Comparison of ENCODE assay signal across 8 mouse cellular contexts in the genomic region with DNA sequence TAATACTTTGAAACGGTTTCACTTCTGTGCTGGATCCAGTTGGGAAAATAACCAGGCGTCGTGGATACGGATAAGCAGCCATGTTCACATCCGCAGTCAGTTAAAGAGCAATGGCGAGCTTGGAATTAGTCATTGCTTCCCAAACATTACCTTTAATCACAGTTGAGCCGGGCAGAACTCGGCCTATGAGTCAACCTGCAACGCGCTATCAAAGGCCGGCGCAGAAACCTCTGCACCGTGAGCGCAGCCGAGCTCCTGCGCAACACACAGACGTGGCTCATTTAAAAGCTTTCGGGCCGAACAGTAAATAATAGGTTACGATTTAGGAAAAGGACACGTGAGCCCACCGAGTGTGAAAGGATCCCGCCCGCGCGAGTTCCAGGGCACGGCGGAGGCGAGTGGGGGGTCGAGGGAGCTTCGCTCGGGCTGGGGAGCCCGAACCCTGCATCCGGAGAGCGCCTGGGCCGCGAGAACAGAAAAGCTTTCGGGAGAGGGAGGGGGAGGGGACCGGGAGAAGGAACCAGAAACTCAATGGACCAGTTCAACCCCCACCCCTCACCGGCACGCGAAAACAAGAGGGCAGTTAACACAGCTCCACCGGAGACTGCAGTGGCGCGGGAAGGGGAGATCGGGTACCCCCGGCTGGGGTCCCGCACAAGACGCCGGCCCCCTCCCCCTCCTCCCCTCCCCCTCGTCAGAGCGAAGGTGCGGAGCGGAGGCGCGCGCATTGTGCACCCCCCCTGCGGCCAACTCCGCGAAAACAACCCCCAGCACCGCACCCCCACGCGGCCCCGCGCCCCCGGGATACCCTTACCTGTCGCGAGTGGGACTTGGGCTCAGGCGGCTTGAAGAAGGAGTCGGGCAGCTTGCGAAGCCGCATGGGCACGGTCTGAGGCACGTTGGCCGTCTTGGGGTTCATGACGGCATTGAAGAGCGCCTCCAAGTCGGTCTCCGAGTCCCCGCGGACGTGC. TPM values are rescaled to one million over a fixed set of nuclear protein-coding genes. Genes with fewer than 3 reads are reported as not detected.
DNase-seq lines count a peak whose midpoint lies in the region; ATAC-seq and TF ChIP-seq lines count a peak whose summit lies in the region.

No protein-coding gene starts in this region.

- no peaks in the 10 kb centered on the region for H3K9me3 ChIP-seq in ES-E14 (ENCODE audit: control insufficient read depth, insufficient read depth, low read depth, low read length)
- no peaks in the 10 kb centered on the region for H3K9me3 ChIP-seq in forebrain, embryonic 15.5 days
- H3K9me3 ChIP-seq in lung, embryonic 14.5 days (ENCODE audit: low read depth, low read length), result no peaks in the 10 kb centered on the region

- ATAC-seq in forebrain, embryonic 15.5 days (replicated peaks), result peak; percentile 69
- peak; percentile 60 for ATAC-seq in lung, embryonic 14.5 days (ENCODE audit: insufficient read depth)

- TF ChIP-seq CTCF in lung, embryonic 14.5 days (IDR thresholded peaks at IDR 0.05; ENCODE audit: low read depth), result no peak

- no peaks in the 10 kb centered on the region for H3K27me3 ChIP-seq in forebrain, embryonic 15.5 days
- no peaks in the 10 kb centered on the region for H3K27me3 ChIP-seq in lung, embryonic 14.5 days (ENCODE audit: insufficient read depth, low read length)

- peaks cover 3 to 5% of the 10 kb centered on the region in 2 experiments; a peak in 2 of 4 replicates for H3K4me1 ChIP-seq in ES-E14 (ENCODE audit: control insufficient read depth in 2 of 2, insufficient read depth in 2 of 2, low read length in 2 of 2, poor library complexity in 1 of 2)
- H3K4me1 ChIP-seq in forebrain, embryonic 15.5 days, result peaks cover 35% of the 10 kb centered on the region
- H3K4me1 ChIP-seq in lung, embryonic 14.5 days (ENCODE audit: insufficient read depth), result 0 out of 2 replicates have a peak, but pooled peaks cover 4% of the 10 kb centered on the region

- DNase-seq in ES-E14 (ENCODE audit: low read depth, low spot score), result no peak
- peak; percentile 19 for DNase-seq in cerebellum, adult 11 months
- peak; percentile 61 to 67 for DNase-seq in heart, postnatal 14 days
- DNase-seq in large intestine, adult 2 months (ENCODE audit: low read depth, low spot score), result peak; percentile 52
- peak; percentile 72 for DNase-seq in lung, embryonic 14.5 days
- DNase-seq in ovary, postnatal 36 days (ENCODE audit: low spot score), result peak; percentile 73
- peak; percentile 87 for DNase-seq in yolk sac, embryonic 10.5 days (ENCODE audit: low spot score)

- H3K9ac ChIP-seq in ES-E14 (ENCODE audit: insufficient read depth, low read depth, low read length, poor library complexity, severe bottlenecking), result peak overlapping the region; percentile 98
- H3K9ac ChIP-seq in forebrain, embryonic 15.5 days (replicated peaks), result peak overlapping the region; percentile 62
- peak overlapping the region; percentile 99 for H3K9ac ChIP-seq in lung, embryonic 14.5 days

- intact Hi-C loops in heart, postnatal 14 days (cut with DNase I), result loop anchor here (5.0 to 10.0 kb wide), 4 partner anchors 41 to 239 kb away; partner anchors contain the start of genes Birc2, Cep126 and Tmem123

- in situ Hi-C loops in ES-E14 (cut with MboI; ENCODE audit: low sequenced_read_pairs in 2 of 2, unreplicated experiment in 2 of 2), result no loop called here

- peak overlapping the region; percentile 76 for H3K4me2 ChIP-seq in forebrain, embryonic 15.5 days (replicated peaks)
- H3K4me2 ChIP-seq in lung, embryonic 14.5 days, result peak overlapping the region; percentile 77

- H3K27ac ChIP-seq in ES-E14 (ENCODE audit: insufficient read depth, low read depth, low read length, poor library complexity, severe bottlenecking), result peak overlapping the region; percentile 98
- peak overlapping the region; percentile 86 for H3K27ac ChIP-seq in forebrain, embryonic 15.5 days (replicated peaks)
- H3K27ac ChIP-seq in lung, embryonic 14.5 days (ENCODE audit: low read depth), result peak overlapping the region; percentile 99

- H3K4me3 ChIP-seq in ES-E14 (ENCODE audit: insufficient read depth in 1 of 2, low read depth in 1 of 2, low read length in 2 of 2, poor library complexity in 1 of 2, severe bottlenecking in 1 of 2), result peak overlapping the region; percentile 62 to 99
- H3K4me3 ChIP-seq in forebrain, embryonic 15.5 days, result peak overlapping the region; percentile 84
- H3K4me3 ChIP-seq in lung, embryonic 14.5 days (ENCODE audit: low read depth, low read length), result peak overlapping the region; percentile 92

- H3K36me3 ChIP-seq in ES-E14 (ENCODE audit: control insufficient read depth, insufficient read depth, low read length, poor library complexity, severe bottlenecking), result peaks cover 10% of the 10 kb centered on the region
- no peaks in the 10 kb centered on the region for H3K36me3 ChIP-seq in forebrain, embryonic 15.5 days
- H3K36me3 ChIP-seq in lung, embryonic 14.5 days (ENCODE audit: insufficient read depth), result peaks cover 25% of the 10 kb centered on the region

- under 1% methylated on average over 70 of the region's 82 CpGs for WGBS in forebrain, embryonic 15.5 days
- WGBS in large intestine, adult 2 months, result under 1% methylated on average over 78 of the region's 82 CpGs
- under 1% methylated on average over 76 of the region's 82 CpGs for WGBS in lung, embryonic 14.5 days

TF ChIP-seq in ES-E14, 5 proteins besides CTCF, POLR2A, EP300 and RAD21:
- TF ChIP-seq CHD2 (IDR thresholded peaks at IDR 0.05; ENCODE audit: low read depth, low read length) (no peak), HCFC1 (IDR thresholded peaks at IDR 0.05; ENCODE audit: borderline replicate concordance, insufficient read depth, low read length) (no peak; the same call in 1 of the 2 replicates)

RNA-seq across cellular contexts. Expression of gene Yap1, which starts 0.8 kb away (rescaled TPM):
- 50.4 and 58.5 TPM in 2 replicates for total RNA-seq in ES-E14 (2012; rRNA removed)
- 8.9 and 9.0 TPM in 2 replicates for polyA plus RNA-seq in forebrain, embryonic 15.5 days (2015; fragmentation: Nextera tagmentation; extraction: Ambion mirVana)
- 10 to 100 TPM; 60.9 to 63.1 TPM for total RNA-seq in heart, postnatal 14 days (2021)
- polyA plus RNA-seq in large intestine, adult 2 months (2012; rRNA removed), result 17.9 and 24.3 TPM in 2 replicates
- 37.7 and 42.0 TPM in 2 replicates for polyA plus RNA-seq in lung, embryonic 14.5 days (2014; fragmentation: Nextera tagmentation; extraction: Ambion mirVana)

RNA-seq across cellular contexts. Expression of gene Cfap300, which starts 39.0 kb away (rescaled TPM):
- 2.4 and 3.0 TPM in 2 replicates for total RNA-seq in ES-E14 (2012; rRNA removed)
- polyA plus RNA-seq in forebrain, embryonic 15.5 days (2015; fragmentation: Nextera tagmentation; extraction: Ambion mirVana), result 13.8 and 16.5 TPM in 2 replicates
- 1 to 10 TPM in 1 of 2 experiments, under 1 TPM in 1; 0.76 to 1.4 TPM for total RNA-seq in heart, postnatal 14 days (2021)
- polyA plus RNA-seq in large intestine, adult 2 months (2012; rRNA removed), result 0.78 and 0.81 TPM in 2 replicates
- polyA plus RNA-seq in lung, embryonic 14.5 days (2014; fragmentation: Nextera tagmentation; extraction: Ambion mirVana), result 10.8 and 13.0 TPM in 2 replicates
